Mouse (Mus musculus) heart, adult 2 months (tissue): ENCODE measurements around the gene Sec62.

Experiments used
- CTCF ChIP-seq: fragments of 200-600 bp; IDR thresholded peaks from 2 replicates; pipeline ENCODE4 v1.8.1; 2022; ENCODE audit warnings: antibody characterized with exemption, mild to moderate bottlenecking, moderate library complexity
- EP300 ChIP-seq: fragments of 200-500 bp; IDR thresholded peaks from 2 replicates; pipeline ENCODE4 v1.6.1; 2011; ENCODE audit warnings: low read depth, low read length, control low read depth; ENCODE audit not compliant: insufficient read depth

DNA sequence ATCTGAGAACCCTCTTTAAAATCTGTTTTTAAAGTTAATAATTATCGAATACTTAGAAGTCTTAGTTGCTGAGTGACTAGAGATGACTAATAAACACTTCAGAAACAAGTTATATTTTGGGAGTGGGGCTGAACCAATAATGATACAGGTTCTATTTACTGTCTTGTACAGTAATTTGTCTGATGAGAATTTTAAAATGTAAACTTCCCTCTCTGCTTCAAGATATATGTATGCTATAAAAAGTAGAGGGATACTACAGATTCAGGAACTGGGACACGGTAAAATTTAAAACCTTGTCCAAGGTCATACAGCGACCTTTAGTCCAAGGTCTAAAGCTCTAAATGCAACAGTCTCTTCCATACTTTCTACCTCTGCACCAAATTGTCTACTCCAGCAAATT lies 9.5 kb downstream of the Sec62 start:
- TF ChIP-seq CTCF (no peak), EP300 (no peak)
